Mouse (Mus musculus) liver, embryonic 14.5 days (tissue): ENCODE results near the gene Akap12. TPM values are rescaled to one million over a fixed set of nuclear protein-coding genes. Genes with fewer than 3 reads are reported as not detected.

Experiments
- ATAC-seq: fragments of 200-750 bp; cut with Nextera tagmentation; 2 replicates; pipeline ENCODE4 v1.8.0; 2017; ENCODE audit warnings: moderate number of reproducible peaks, mild to moderate bottlenecking, moderate library complexity; ENCODE audit not compliant: insufficient read depth
- DNase-seq, 3 experiments: peaks; one replicate each; pipeline ENCODE4 v3.0.0-alpha.2; 2012 to 2013; ENCODE audit warnings: low read depth in 3 of 3, low spot score in 3 of 3
- H3K27ac ChIP-seq: fragments of 300-500 bp; sonication (generic); 2 replicates; pipeline ENCODE4 v1.5.1; 2014; ENCODE audit warnings: moderate library complexity, mild to moderate bottlenecking, control low read depth, inconsistent platforms
- H3K27me3 ChIP-seq: fragments of 300-500 bp; sonication (generic); 2 replicates; pipeline ENCODE4 v1.6.1; 2014; ENCODE audit warnings: mild to moderate bottlenecking, low read length, moderate library complexity; ENCODE audit not compliant: control insufficient read depth, insufficient read depth
- H3K36me3 ChIP-seq: fragments of 300-500 bp; sonication (generic); replicated peaks from 2 replicates; pipeline ENCODE4 v1.6.1; 2014; ENCODE audit warnings: low read depth; ENCODE audit not compliant: control insufficient read depth, insufficient read depth
- H3K4me1 ChIP-seq, 2 experiments: fragments of 200-500 bp in 1 of 2; fragments of 300-500 bp in 1 of 2; sonication (generic) in 1 of 2; replicated peaks; 2 replicates each; pipeline ENCODE4 v1.6.1; 2012 to 2014; ENCODE audit warnings: antibody characterized with exemption in 1 of 2, inconsistent platforms in 1 of 2, low read length in 1 of 2; ENCODE audit not compliant: control insufficient read depth in 2 of 2, insufficient read depth in 2 of 2
- H3K4me2 ChIP-seq: fragments of 300-500 bp; sonication (generic); 2 replicates; pipeline ENCODE4 v1.6.1; 2014; ENCODE audit warnings: low read depth, mild to moderate bottlenecking, control low read depth, moderate library complexity
- H3K4me3 ChIP-seq, 2 experiments: fragments of 200-500 bp in 1 of 2; fragments of 300-500 bp in 1 of 2; sonication (generic) in 1 of 2; 2 replicates each; pipeline ENCODE4 v1.5.1; 2012 to 2014; ENCODE audit warnings: low read depth in 2 of 2, low read length in 2 of 2, mild to moderate bottlenecking in 2 of 2, control low read depth in 1 of 2, inconsistent platforms in 1 of 2, moderate library complexity in 1 of 2; ENCODE audit not compliant: insufficient read depth in 1 of 2
- H3K9ac ChIP-seq: fragments of 300-500 bp; sonication (generic); replicated peaks from 2 replicates; pipeline ENCODE4 v1.6.1; 2014; ENCODE audit warnings: mild to moderate bottlenecking, control low read depth, moderate library complexity
- H3K9me3 ChIP-seq: fragments of 300-500 bp; sonication (generic); 2 replicates; pipeline ENCODE4 v1.6.1; 2016; ENCODE audit warnings: low read length, mixed read lengths; ENCODE audit not compliant: control insufficient read depth
- CTCF ChIP-seq: IDR thresholded peaks from 2 replicates; pipeline ENCODE4 v1.5.1; 2016; ENCODE audit warnings: antibody characterized with exemption, low read depth, control low read depth
- EP300 ChIP-seq: IDR thresholded peaks from 2 replicates; pipeline ENCODE4 v1.6.1; 2016; ENCODE audit warnings: antibody characterized with exemption, low read depth
- WGBS: fragments of 180-500 bp; shearing (Covaris S2); extraction: QIAGEN DNeasy Blood & Tissue Kit; methylation state at CpG from one replicate; pipeline ENCODE4 v1.1.7; 2014; ENCODE audit not compliant: insufficient replicate concordance; 5-methylcytosine and 5-hydroxymethylcytosine counted together
- polyA plus RNA-seq, 2 experiments: library from polyadenylated mRNA; depleted of rRNA in 1 of 2; stranded (reverse) in 1 of 2; unstranded in 1 of 2; fragments of >200 nt; fragmentation: Nextera tagmentation in 1 of 2; extraction: Ambion mirVana in 1 of 2; gene quantifications; 2 replicates each; pipeline versions ENCODE4 v1.2.1 to v1.2.3; 2012 to 2014

Gene Akap12
- polyA plus RNA-seq, 2 experiments = 2.5 to 2.9 TPM

GRCm38 (mm10) chr10:4398058-4398457, 131.9 kb downstream of the Akap12 start:
- Histone ChIP-seq H3K36me3 (peaks cover 3% of the 10 kb centered on the region), H3K4me2 (no peak overlapping the region), H3K4me1 (0 out of 4 replicates have a peak, but pooled peaks cover 0 to under 1% of the 10 kb centered on the region in 2 experiments), H3K27ac (no peak overlapping the region), H3K9me3 (no peaks in the 10 kb centered on the region), H3K9ac (no peak overlapping the region), H3K27me3 (no peaks in the 10 kb centered on the region), H3K4me3 (no peak overlapping the region)
- 66% methylated on average over 5 of the region's 5 CpGs for WGBS
- DNase-seq (no peak), ATAC-seq (no peak)
- TF ChIP-seq CTCF (no peak), EP300 (no peak)

- Histone ChIP-seq H3K4me1 (peaks cover 0 to 3% of the 10 kb centered on the region in 2 experiments; a peak in 2 of 4 replicates), H3K27ac (no peak overlapping the region), H3K4me2 (no peak overlapping the region), H3K36me3 (peaks cover 3% of the 10 kb centered on the region), H3K4me3 (no peak overlapping the region), H3K9ac (no peak overlapping the region), H3K9me3 (no peaks in the 10 kb centered on the region), H3K27me3 (no peaks in the 10 kb centered on the region)
- ATAC-seq (no peak), DNase-seq (peak in 1 of 3 experiments; percentile 41)
- 57% methylated on average over 5 of the region's 5 CpGs for WGBS
- peak; percentile 81 for TF ChIP-seq CTCF
- no peak for TF ChIP-seq EP300
Observed at GRCm38 (mm10) chr10:4404895-4405491, 138.8 kb downstream of the Akap12 start.

GRCm38 (mm10) chr10:4405511-4405910, 139.3 kb downstream of the Akap12 start:
- WGBS = 19% methylated on average over 5 of the region's 5 CpGs
- Histone ChIP-seq H3K27ac (no peak overlapping the region), H3K9ac (no peak overlapping the region), H3K27me3 (no peaks in the 10 kb centered on the region), H3K4me2 (no peak overlapping the region), H3K36me3 (peaks cover 4% of the 10 kb centered on the region), H3K4me3 (no peak overlapping the region), H3K4me1 (peaks cover 0 to 3% of the 10 kb centered on the region in 2 experiments; a peak in 2 of 4 replicates), H3K9me3 (no peaks in the 10 kb centered on the region)
- DNase-seq (peak in 1 of 3 experiments; percentile 53), ATAC-seq (peak; percentile 83)
- TF ChIP-seq CTCF (no peak), EP300 (peak; percentile 55; the same call in 1 of the 2 replicates)

DNA sequence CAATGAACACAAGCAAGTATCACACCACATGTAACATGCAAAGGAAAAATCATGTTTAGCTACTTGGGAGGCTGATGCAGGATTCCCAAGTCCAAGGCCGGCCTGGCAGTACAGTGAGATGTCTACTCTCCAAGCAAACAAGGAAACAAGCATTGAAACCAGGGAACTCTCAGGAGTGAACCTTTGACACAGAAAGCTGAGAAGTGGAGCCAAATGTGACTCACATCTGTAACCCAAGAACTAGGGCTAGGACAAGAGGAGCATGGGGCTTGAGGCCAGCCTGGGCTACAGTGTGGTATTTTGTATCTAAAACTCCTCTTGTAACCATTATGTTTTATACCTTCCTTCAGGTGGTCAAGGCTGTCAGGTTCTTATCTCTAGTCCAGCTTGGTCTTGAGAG, 141.0 kb downstream of the Akap12 start:
- Histone ChIP-seq H3K9me3 (no peaks in the 10 kb centered on the region), H3K27ac (no peak overlapping the region), H3K27me3 (no peaks in the 10 kb centered on the region), H3K9ac (no peak overlapping the region), H3K4me1 (peaks cover 0 to 3% of the 10 kb centered on the region in 2 experiments; a peak in 2 of 4 replicates), H3K4me2 (no peak overlapping the region), H3K4me3 (no peak overlapping the region), H3K36me3 (peaks cover 4% of the 10 kb centered on the region)
- ATAC-seq = no peak
- TF ChIP-seq EP300 (no peak), CTCF (no peak)
- WGBS = 75% methylated on average over 1 of the region's 1 CpGs
- DNase-seq = no peak

Other genes starting within 250 kb of the Akap12 start
- 2.9 and 3.1 TPM in 2 replicates for gene Zbtb2, start 121.7 kb downstream of the Akap12 start, polyA plus RNA-seq (2012; rRNA removed)
- 3.0 and 4.7 TPM in 2 replicates for gene Zbtb2, start 121.7 kb downstream of the Akap12 start, polyA plus RNA-seq (2014; fragmentation: Nextera tagmentation; extraction: Ambion mirVana)
- 17.2 and 19.8 TPM in 2 replicates for gene Rmnd1, start 166.0 kb downstream of the Akap12 start, polyA plus RNA-seq (2012; rRNA removed)
- gene Rmnd1, start 166.0 kb downstream of the Akap12 start, polyA plus RNA-seq (2014; fragmentation: Nextera tagmentation; extraction: Ambion mirVana) = 18.0 and 19.3 TPM in 2 replicates
- 8.9 and 12.8 TPM in 2 replicates for gene Armt1, start 166.1 kb downstream of the Akap12 start, polyA plus RNA-seq (2012; rRNA removed)
- 14.1 and 16.1 TPM in 2 replicates for gene Armt1, start 166.1 kb downstream of the Akap12 start, polyA plus RNA-seq (2014; fragmentation: Nextera tagmentation; extraction: Ambion mirVana)
- not detected in 2 replicates for gene Ccdc170, start 216.1 kb downstream of the Akap12 start, polyA plus RNA-seq (2012; rRNA removed)
- not detected in 2 replicates for gene Ccdc170, start 216.1 kb downstream of the Akap12 start, polyA plus RNA-seq (2014; fragmentation: Nextera tagmentation; extraction: Ambion mirVana)